Mouse (Mus musculus) layer of hippocampus, adult 9-10 months (tissue): Measurements from ENCODE around the gene Adam15.

Experiments used
- DNase-seq: peaks from one replicate; pipeline ENCODE4 v3.0.0; 2022; ENCODE audit warnings: low spot score

Gene Adam15

GRCm38 (mm10) chr3:89349869-89350501, at the start of gene Adam15:
TSS of gene Adam15 (minus strand) at chr3:89349996.
- DNase-seq: peak; percentile 62

GRCm38 (mm10) chr3:89396654-89397005, 46.8 kb upstream of the Adam15 start:
- no peak for DNase-seq

DNA sequence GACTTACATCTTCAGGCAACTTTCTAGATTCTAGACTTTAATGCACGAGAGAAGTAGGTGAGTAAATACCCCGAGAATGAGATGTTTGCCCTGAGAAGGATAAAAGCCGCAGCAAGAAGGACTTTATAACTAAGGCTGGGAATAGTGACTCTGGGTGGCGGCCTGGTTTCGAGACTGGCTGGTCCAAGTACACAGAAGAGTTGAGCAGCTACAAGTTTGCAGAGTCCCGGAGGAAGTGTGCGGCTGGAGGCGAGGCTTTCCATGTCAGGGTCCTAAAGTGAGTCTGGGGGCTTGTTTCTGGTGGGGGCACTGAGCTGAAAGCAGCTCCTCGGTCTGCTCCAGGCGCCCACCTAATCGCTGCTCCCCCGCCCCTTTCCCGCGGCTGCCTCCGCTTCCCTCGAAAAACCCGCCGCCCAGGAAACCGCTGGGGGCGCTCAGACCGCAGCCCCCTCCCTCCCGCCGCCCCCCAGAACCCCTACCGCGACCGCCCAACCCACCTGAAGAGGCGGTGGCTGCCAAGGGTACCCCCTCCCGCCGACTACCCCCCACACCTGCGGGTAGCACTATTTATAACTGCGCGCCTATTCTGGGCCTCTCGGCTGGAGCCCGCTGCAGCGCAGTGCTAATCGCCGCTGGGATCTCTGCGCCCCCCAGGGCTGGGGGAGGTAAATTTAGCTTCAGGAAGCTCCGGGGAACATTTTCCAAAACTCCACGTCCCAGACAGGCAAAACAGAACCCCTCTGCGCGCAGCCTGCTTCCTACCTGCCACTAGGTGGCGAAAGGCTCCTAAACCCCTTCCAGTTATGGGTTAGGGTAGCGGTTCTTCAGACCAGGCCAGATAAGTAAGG, 46.2 kb upstream of the Adam15 start:
- no peak for DNase-seq

DNA sequence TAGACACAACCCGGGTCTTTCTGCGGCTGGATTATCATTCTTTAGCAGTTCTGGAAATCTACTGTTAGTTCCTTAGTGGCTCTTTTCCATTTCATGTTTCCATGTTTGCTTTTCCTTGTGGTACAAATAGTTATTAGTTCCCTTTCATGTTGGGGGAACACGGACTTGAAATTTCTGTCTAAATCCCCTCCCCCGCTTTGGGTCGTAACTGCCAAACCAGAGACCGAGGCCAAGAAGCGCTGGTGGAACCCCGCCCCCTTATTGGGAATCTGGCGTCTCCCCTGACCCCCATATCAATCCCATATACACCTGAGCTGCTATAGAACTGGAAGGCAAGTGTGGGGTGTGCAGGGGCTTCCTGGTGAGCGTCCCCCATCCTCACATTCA, 45.6 kb upstream of the Adam15 start:
- no peak for DNase-seq

DNA sequence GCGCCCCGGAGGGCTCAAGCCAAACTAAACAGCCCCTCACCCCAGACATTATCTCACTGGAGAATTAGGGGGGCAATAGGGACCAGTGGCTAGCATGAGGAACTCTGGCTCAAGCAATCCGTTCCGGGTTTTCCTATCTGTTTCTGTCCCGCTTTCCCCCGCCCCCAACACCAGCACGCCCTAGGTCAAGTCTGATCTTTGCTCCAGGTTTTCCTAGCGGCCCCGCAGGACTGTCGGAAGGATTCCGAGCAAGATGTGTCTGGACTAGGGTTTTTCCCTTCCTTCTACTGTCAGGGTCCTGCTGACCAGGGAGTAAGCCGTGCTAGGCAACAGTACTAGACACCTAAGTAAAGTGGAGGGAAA, 45.1 kb upstream of the Adam15 start:
- DNase-seq: no peak

DNA sequence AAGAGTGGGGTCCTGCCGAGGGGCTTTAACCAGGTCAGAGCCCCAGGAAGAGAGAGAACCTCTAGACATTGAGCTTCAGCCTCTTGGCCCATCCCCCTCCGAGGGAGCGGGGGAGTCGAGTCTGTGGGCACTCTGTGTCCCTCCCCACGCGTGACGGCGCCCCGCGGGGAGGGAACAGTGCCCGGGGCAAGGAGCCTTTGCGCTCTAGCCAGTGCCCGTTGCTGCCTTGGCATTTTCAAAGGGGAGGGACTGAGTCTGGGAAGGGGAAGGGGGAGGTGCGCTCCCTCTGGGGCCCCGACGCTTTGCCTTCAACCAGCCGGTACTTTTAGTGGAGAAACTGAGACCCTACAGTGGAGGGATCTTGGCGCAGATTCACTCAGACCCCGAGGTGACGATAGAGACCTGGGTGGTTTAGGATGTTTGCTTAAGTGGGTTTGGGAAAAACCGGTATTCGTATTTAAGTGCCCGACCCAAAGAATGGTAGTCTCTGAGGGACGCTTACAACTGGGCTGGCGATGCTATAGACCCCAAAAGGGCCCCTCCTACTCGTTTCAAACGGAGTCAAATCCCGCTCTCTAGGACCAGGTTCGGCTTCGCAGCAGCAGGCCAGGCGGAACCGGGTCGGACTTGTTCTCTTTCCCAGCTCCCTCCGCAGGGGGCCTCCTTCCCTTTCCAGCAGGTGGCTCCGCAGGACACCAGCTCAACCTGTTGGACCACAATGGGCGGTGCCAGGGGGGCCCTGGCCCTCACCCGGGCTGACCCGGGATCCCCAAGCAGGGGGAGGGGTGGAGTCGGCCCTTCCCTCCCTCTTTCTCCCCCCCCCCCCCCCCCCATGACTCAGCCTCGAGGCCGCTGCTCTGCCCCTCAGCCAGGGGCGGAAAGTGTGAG, 44.5 kb upstream of the Adam15 start, which contains the start of gene Zbtb7b:
Zbtb7b (minus strand) TSS at position 771 of the 888 bp plus-strand sequence.
- no peak for DNase-seq

DNA sequence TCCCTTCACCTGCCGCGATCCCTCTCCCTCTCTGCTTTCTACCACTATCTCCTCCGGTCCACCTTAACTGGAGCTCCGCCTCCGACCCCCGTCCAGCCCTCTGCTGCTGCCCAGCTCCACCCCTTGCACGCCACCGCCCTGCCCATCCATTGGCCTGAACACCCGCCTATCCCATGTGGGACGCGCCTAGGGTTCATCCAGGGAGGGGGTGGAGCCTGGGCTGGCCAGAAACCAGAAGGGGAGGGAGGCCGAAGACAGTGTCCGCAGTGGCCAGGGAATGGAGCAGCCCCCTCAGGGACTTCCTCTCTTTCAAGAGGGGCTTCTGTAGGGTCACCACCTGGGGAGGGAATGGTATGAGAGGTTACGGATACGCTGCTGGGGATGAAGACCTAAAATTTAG, 43.8 kb upstream of the Adam15 start:
- peak; percentile 81 for DNase-seq

DNA sequence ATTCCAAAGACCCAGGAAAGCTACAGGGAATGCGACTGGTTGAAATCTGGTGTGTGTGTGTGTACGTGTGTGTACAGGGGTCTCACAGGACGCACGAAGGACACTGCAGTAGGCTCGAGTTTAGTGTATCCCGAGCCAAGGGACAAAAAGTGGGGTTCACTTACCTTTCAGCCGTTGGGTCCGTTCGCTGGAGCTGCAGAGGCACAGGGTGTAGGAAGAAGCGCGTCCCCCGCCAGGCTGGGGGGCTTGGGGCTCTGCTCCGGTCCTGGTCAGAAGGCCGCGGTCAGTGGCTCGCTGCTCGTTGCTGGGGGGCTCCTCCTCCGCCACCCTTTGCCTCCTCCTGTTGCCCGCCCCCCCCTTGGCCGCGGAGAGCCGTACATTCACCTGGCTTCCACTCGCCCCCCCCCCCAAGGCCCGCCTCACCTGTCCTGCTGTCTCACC, 43.1 kb upstream of the Adam15 start:
- no peak for DNase-seq

- no peak for DNase-seq
These were observed 42.1 kb upstream of the Adam15 start for GRCm38 (mm10) chr3:89391663-89392511.

DNA sequence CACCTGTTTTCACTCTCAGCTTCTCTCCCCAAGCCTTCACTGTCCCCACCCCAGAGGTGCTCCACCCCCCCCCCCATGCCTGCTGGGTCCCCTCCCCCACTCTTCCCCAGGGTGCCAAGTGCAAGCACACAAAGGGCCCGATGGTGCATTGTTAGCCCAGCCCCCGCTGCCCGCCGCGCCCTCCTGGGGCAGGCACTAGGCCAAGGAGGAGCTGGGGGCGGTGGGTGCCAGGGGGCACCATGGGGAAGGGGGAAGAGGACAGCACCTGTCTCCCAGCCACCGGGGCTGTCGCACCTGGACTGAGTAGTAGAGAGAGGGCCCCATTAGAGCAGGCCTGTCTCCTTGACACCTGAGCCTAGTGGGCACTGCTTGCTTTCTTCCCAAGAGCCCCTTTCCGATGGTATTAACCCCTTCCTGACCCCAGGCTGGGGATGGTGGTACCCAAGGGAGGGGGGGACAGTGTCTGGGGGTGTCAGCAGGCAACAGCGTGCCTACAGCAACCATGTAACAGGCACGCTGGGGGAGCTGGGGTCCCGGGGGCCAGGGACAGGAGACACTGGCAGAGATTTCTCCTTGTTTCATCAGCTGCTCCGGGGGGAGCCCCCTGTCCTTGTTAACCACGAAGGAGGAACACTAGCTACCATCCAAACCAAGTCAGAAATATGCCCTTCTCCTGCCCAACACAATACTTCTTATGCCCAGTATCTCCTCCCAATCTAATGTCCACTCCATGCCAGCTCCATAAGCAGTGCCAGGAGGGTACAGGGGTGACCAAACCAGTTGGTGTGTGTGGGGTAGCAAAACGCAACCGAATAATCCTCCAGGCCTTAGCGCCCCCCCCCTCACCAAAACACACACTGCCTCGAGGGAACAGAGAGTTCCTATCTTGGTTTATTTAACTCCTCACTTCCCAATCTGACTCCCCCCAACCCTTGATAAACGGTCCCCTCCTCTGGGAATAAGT, 41.2 kb upstream of the Adam15 start:
- DNase-seq: no peak

DNA sequence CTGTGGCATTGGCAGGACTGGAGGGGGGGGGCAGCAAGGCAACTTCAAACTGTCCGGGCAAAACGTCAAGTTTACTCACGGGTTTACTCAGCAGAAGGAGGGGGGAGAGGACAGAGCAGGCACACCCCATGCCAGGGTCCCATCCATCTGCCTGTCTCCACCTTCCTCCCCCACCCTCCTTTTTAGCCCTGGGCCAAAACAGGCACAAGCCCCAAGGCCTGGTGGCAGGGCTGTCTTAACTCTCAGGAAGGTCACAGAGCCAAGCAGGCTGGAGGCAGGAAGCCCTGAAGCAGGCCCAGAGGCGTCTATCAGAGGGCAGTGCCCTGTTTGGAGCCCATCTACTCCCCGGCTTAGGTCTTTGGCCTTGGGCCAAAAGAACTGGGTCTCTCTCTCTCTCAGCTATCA, 40.3 kb upstream of the Adam15 start:
- DNase-seq: no peak

DNA sequence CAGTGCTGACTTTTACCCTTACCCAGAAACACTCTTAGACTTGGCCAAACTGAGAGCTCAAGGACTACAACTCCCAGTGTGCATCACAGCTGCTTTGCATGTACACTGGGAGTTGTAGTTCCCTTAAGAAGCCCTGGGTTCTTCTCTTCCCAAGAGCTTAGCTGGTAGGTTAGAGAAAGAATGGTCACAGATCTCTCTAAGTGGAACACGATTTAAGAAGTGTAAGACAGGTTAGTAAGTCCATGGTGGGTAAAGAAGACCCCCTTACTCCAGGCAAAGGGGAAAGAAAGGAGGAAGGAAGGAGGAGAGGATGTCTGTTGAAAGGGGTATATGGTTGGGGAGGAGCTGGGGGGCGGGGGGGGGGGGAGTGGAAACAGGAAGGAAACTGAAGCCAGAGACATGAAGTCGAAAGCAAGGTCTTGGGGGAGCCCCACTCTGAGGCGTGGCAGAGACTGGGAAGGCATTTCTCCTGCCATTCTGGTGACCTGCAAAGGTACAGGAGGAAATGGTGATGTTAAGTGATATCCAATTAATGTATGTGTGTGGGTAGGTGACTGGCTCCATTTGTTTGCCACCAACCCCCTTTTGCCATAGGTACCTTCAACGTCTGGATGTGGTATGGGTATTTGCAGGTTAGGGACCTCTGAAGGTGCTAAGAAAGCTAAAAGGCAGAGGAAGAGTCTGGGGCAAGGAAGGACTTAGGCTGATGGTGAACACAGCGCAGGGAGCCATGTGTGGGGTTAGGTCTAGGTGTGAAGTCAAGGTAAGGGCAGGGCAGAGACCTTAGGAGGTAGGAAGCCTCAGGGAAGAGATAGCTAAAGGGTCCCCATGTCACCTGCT, 39.3 kb upstream of the Adam15 start:
- no peak for DNase-seq

DNA sequence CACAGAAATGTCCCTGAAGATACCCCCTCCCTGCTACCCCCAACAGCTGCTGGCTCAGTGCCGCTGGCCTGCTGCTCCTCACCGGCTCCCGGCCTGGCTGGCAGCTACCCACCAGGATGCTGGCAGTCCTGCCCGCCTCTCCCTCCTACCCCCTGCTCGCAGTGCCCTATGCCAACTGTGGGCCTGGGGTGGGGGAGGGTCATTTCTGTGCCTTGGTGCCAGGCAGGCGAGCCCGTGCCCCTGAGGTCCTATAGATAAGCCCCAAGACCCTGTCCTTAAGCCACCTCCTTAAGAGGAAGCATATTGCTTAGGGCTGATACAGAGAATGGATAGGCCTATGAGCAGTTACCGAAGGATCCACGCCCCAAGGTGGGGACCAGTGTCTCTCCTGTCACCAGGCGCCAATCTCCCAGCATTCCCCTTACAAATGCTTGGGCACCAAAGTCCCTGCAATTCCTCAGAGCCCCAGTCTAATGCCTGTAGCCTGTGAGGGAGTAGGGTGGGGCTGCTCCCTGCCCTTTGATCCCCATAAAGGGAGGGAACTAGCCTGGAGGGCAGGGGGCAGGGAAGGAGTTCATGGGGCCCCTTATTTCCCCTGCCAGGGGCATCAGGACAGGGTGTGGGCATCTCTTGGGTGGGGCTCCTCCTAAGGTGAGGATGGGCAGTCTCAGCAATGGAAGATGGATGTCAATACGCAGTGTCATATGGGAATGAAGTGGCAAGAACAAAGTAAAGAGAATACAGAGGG, 38.5 kb upstream of the Adam15 start:
- no peak for DNase-seq

DNA sequence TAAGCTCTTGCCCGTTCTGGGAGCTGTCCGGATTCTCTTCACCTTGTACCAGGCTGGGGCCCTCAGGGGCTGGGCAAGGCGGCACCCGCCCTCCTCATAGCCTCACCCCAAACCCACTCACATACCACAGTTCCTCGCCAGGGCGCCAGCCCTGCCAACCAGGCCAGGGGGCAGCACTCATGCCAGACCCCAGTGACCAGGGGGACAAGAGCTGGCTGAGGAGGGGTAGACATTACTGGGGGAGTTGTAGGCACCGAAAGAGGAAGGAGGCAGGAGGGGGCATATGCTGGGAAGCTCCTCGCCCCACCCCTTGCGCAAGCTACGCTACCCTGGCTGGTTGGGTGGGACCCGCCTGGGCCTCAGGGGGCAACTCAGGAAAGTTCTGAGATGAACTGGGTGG, 37.8 kb upstream of the Adam15 start:
- no peak for DNase-seq

DNA sequence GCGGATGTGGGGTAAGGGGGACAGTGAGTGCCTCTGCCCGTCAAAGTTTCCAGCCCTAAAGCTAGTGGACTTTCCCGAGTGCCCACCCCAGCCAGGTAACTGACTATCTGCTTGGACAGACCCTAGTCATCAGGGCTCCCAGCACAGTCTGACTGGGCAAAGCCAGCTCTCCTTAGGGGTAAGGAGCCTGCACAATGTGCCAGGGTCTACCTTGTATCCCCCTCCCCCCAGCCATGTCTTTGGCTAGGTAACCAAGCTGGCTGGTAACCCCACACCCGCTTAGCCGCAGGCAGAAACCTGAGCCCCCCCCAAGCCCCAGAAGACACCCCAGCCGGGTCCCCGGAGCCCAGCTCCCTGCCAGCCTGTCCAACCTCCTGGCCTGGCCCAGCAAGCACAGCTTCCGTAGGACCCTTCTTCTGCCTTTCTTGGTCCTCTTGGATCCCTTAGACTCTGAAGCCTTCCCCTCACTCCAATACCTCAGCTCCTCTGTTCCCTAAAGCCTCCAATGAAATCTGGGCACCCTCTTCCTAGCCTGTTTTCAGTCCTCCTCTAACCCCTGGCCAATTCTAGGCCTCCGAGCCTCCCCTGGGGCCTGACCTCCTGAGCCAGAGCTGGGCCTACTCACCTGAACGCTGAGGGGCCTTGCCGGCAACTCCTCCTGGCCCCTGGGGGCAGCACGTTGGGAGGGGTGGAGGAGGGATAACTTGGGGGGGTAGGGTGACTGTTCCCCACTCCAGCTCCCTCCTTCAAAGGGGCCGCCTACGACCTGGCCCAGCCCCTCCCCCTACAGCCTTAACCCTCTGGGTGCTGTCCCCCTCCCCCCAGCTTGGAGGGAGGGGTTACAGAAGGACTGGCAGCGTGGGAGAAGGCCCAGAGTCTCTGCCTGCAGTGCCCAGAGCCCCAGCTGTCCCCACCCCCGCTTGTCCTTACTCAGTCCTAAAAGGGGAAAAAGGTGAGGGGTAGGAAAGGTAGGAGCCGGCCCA, 36.9 kb upstream of the Adam15 start:
- DNase-seq: no peak

- no peak for DNase-seq
These were observed 35.7 kb upstream of the Adam15 start for GRCm38 (mm10) chr3:89385451-89385850.

DNA sequence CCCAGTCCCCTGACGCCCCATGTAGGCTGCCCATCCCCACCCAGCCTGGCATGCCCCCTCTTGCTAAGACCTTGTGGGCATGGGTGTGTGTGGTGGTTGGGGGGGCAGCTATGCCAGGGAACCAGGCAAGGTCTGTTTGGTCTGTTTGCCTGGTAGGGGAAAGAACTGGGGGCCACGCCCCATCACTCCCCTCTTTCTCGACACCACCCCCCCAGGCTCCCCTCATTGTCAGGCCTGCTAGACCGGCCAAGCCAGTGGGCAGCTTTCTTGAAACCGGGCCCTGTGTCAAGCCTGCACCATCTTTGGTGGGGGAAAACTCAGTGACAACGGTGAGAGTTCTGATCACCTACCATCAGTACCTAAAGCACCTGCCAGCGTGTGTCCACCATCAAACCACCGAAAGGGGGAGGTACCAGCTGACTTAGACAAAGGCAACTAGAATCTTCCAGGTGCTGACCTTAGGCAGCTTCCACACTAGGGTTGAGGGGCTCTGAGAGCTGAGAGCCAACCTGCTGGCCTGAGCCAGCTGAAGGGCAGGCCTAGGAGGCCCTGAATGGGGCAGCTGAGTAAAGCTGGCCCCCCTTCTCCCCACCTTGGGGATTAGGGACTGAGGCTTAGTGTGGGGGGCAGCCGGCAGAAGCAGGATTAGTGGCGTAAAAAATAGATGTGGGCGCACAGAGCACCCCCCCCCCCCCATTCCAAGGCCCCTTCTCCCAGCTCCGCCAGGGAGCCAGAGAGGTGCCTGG, 34.7 kb upstream of the Adam15 start:
- DNase-seq: no peak
